Mouse (Mus musculus) brown adipose tissue, adult 24 weeks (tissue): ENCODE results near the gene Tmem80. TPM values are rescaled to one million over a fixed set of nuclear protein-coding genes. Genes with fewer than 3 reads are reported as not detected.

Experiments used
- H3K27ac ChIP-seq: fragments of 200-500 bp; replicated peaks from 2 replicates; pipeline ENCODE4 v1.5.1; 2012; ENCODE audit warnings: low read depth, mild to moderate bottlenecking, low read length
- H3K4me1 ChIP-seq: fragments of 200-500 bp; 2 replicates; pipeline ENCODE4 v1.6.1; 2012; ENCODE audit warnings: low read length, mixed read lengths; ENCODE audit not compliant: control insufficient read depth, insufficient read depth, insufficient read length
- H3K4me3 ChIP-seq: fragments of 200-500 bp; 2 replicates; pipeline ENCODE4 v1.5.1; 2012; ENCODE audit warnings: low read depth, mild to moderate bottlenecking, low read length, moderate library complexity; ENCODE audit not compliant: insufficient read depth
- polyA plus RNA-seq: library from polyadenylated mRNA; stranded (reverse); fragments of >200 nt; gene quantifications from 2 replicates; pipeline ENCODE4 v1.2.4, GENCODE M21; 2012; ENCODE audit not compliant: missing spikeins, insufficient read depth, insufficient read length

The Tmem80 gene
- polyA plus RNA-seq, result 35.2 and 44.8 TPM in 2 replicates

- peak within 1 kb of the TSS; percentile 75 for H3K4me3 ChIP-seq
Observed at GRCm38 (mm10) chr7:141327469-141328372, at the start of gene Tmem80, which contains the start of gene Deaf1. Gene Tmem80 (plus strand): TSS chr7:141327739. Gene Deaf1 (minus strand): TSS chr7:141327690.

GRCm38 (mm10) chr7:141278766-141279590 is 48.6 kb upstream of the Tmem80 start, which contains the start of gene Sct:
Gene Sct (minus strand): TSS chr7:141279133.
- Histone ChIP-seq H3K4me3 (peak within 1 kb of the TSS; percentile 19; the same call in 1 of the 2 replicates), H3K4me1 (peaks cover 3% of the 10 kb centered on the region; the same call in 1 of the 2 replicates), H3K27ac (no peak within 1 kb of the TSS)

More at GRCm38 (mm10) chr7:141327469-141328372, at the start of gene Tmem80, which contains the start of gene Deaf1:
- Histone ChIP-seq H3K4me1 (peaks cover 16% of the 10 kb centered on the region), H3K27ac (peak within 1 kb of the TSS; percentile 99)

GRCm38 (mm10) chr7:141281442-141281841 is 46.1 kb upstream of the Tmem80 start:
- Histone ChIP-seq H3K4me3 (no peak overlapping the region), H3K4me1 (peaks cover 3% of the 10 kb centered on the region; the same call in 1 of the 2 replicates), H3K27ac (no peak overlapping the region)

GRCm38 (mm10) chr7:141282756-141283155 is 44.8 kb upstream of the Tmem80 start:
- Histone ChIP-seq H3K4me3 (no peak overlapping the region), H3K27ac (no peak overlapping the region), H3K4me1 (peaks cover 3% of the 10 kb centered on the region; the same call in 1 of the 2 replicates)

- peaks cover 3% of the 10 kb centered on the region; the same call in 1 of the 2 replicates for H3K4me1 ChIP-seq
- H3K27ac ChIP-seq, result no peak overlapping the region
- no peak overlapping the region for H3K4me3 ChIP-seq
Observed at GRCm38 (mm10) chr7:141288042-141288441, 39.5 kb upstream of the Tmem80 start.

GRCm38 (mm10) chr7:141291921-141292582 is 35.5 kb upstream of the Tmem80 start, which contains the start of gene Drd4:
Gene Drd4 (plus strand): TSS chr7:141292006.
- Histone ChIP-seq H3K4me1 (peaks cover 3% of the 10 kb centered on the region; the same call in 1 of the 2 replicates), H3K27ac (no peak within 1 kb of the TSS), H3K4me3 (peak within 1 kb of the TSS; percentile 19; the same call in 1 of the 2 replicates)

GRCm38 (mm10) chr7:141292583-141293388 is 34.8 kb upstream of the Tmem80 start:
- Histone ChIP-seq H3K27ac (no peak overlapping the region), H3K4me3 (no peak overlapping the region), H3K4me1 (peaks cover 3% of the 10 kb centered on the region; the same call in 1 of the 2 replicates)

GRCm38 (mm10) chr7:141293852-141294471 is 33.6 kb upstream of the Tmem80 start:
- Histone ChIP-seq H3K4me3 (peak overlapping the region; percentile 8; the same call in 1 of the 2 replicates), H3K27ac (no peak overlapping the region), H3K4me1 (peaks cover 3% of the 10 kb centered on the region; the same call in 1 of the 2 replicates)

GRCm38 (mm10) chr7:141294479-141294878 is 33.1 kb upstream of the Tmem80 start:
- Histone ChIP-seq H3K4me3 (no peak overlapping the region), H3K4me1 (peaks cover 3% of the 10 kb centered on the region; the same call in 1 of the 2 replicates), H3K27ac (no peak overlapping the region)

GRCm38 (mm10) chr7:141297926-141298650 is 29.5 kb upstream of the Tmem80 start:
- H3K4me3 ChIP-seq, result no peak overlapping the region
- H3K27ac ChIP-seq, result no peak overlapping the region
- H3K4me1 ChIP-seq, result no peaks in the 10 kb centered on the region; the same call in 1 of the 2 replicates

- Histone ChIP-seq H3K27ac (no peak overlapping the region), H3K4me3 (no peak overlapping the region), H3K4me1 (no peaks in the 10 kb centered on the region)
Observed at GRCm38 (mm10) chr7:141299175-141299574, 28.4 kb upstream of the Tmem80 start.

- no peak overlapping the region for H3K27ac ChIP-seq
- no peak overlapping the region for H3K4me3 ChIP-seq
- no peaks in the 10 kb centered on the region for H3K4me1 ChIP-seq
Observed at GRCm38 (mm10) chr7:141301386-141301785, 26.2 kb upstream of the Tmem80 start.
